Mouse (Mus musculus) adrenal gland, postnatal 36 days (tissue): ENCODE measurements at regions not wholly inside any gene's neighbourhood (a gene's known extent, or its start where the extent isn't known, plus 50 kb on each side); places are given as distances from the start of the nearest gene placed in this dataset.

Experiments used
- DNase-seq, 2 experiments: peaks; one replicate each; pipeline ENCODE4 v3.0.0; 2021; ENCODE audit warnings: mixed read lengths in 1 of 2

DNA sequence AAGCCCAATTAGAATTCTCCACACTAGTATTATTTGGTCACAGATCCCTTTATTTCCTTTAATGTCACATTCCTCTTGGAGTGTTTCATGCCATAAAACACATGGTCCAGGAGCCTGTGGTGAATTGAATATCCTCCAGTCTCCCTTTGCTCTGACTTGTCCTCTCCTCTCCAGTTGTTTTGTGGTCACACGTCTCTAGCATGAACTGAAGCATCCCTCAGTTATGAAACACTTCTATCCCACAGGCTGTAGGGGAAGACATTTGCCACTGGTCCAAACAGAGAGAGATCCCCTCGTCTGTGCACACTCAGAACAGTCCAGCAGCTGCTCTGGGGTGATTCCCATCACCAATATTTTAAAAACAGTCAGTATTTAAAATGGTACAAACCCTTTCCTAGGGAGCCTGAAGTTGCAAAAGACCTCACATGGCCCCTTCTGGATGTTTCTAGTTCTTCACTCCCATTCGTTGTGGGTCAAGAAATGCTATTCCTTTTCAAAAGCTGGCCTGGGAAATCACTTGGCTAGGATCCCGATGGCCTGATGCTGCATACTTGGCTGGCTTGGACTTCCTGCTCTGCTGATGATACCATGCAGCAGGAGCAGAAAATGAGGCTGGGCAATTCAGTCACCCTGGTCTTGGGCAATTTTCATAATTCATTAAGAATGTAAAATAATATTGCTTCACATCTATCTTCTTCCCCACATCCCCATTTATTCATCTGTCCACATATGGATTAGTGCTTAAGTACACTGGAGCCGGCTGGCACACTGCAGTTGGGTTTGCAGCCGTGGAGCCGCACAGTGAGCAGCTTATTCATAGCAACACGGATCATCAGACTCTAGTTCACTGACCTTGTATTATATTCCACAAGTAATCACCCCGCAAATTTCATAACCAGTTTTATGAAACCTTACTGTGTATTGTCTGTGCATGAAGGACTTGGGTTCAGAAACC lies 83.1 kb upstream of the Adamts9 start:
- DNase-seq: peak; percentile 37 to 39

- no peak for DNase-seq
These were observed 71.2 kb upstream of the Adamts9 start for GRCm38 (mm10) chr6:93014534-93014933.

DNA sequence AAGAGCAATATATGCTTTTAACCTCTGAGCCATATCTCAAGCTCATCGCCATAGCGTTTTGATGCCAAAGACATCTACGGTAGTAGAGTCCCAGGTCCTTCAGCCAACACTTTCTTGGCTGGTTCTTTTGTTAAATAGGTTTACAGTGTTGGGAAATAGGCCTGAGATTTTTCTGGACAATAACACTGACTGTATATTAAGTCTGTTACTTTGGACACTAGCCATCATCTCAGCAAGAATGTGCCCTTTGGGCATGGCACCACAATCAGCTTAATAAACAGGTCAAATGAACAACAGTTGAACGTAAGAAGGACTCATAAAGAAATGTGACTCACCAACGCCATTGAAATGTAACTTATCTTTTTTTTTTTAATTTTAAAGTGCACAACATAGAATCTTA lies 68.6 kb upstream of the Adamts9 start:
- no peak for DNase-seq

GRCm38 (mm10) chr6:93004587-93005240 lies 61.4 kb upstream of the Adamts9 start:
- peak; percentile 73 to 74 for DNase-seq

DNA sequence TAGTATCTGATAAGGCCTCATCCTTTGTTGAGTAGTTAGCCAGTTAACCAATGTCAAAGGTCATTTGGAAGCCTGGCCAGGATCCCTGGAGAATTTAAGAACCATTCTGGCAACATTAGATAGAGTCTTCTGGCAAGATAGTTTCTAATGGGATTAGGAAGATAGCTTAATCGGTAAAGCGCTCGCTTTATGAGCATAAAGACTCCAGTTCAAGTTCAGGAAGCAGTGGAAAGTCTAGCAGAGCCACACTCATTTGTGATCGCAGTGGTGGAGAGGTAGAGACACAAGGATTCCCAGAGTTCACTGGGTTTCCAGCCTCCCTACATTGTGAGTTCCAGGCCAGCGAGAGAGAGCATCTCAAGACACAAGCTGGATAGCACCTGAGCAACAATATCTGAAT lies 60.5 kb upstream of the Adamts9 start:
- no peak for DNase-seq

GRCm38 (mm10) chr6:92993647-92994046 lies 50.4 kb upstream of the Adamts9 start:
- no peak for DNase-seq
